Mouse (Mus musculus) bone marrow, adult 2 months (tissue): Measurements from ENCODE around the gene Rnf31. TPM values are rescaled to one million over a fixed set of nuclear protein-coding genes. Genes with fewer than 3 reads are reported as not detected.

Source experiments
- H3K27ac ChIP-seq: fragments of 200-500 bp; 2 replicates; pipeline ENCODE4 v1.5.1; 2012; ENCODE audit warnings: low read depth, mild to moderate bottlenecking, control low read depth, inconsistent platforms, low read length; ENCODE audit not compliant: control insufficient read depth, poor library complexity, insufficient read depth
- H3K4me1 ChIP-seq: fragments of 200-500 bp; 2 replicates; pipeline ENCODE4 v1.6.1; 2011; ENCODE audit warnings: low read length; ENCODE audit not compliant: control insufficient read depth, insufficient read depth
- H3K4me3 ChIP-seq: fragments of 200-500 bp; replicated peaks from 2 replicates; pipeline ENCODE3; 2011; ENCODE audit warnings: mild to moderate bottlenecking, low read depth, low read length, control low read depth; ENCODE audit not compliant: control insufficient read depth
- CTCF ChIP-seq: fragments of 200-500 bp; IDR thresholded peaks from 2 replicates; pipeline ENCODE4 v1.5.1; 2011; ENCODE audit warnings: low read length, control low read depth; ENCODE audit not compliant: control insufficient read depth, insufficient read depth
- POLR2A ChIP-seq: fragments of 200-500 bp; IDR thresholded peaks from 2 replicates; pipeline ENCODE4 v1.6.1; 2011; ENCODE audit warnings: low read depth, mild to moderate bottlenecking, control low read depth, low read length, borderline replicate concordance; ENCODE audit not compliant: control insufficient read depth
- WGBS: fragments of 180-500 bp; shearing (Covaris S2); methylation state at CpG from one replicate; pipeline ENCODE4 v1.1.7; 2018; 5-methylcytosine and 5-hydroxymethylcytosine counted together
- polyA plus RNA-seq: library from polyadenylated mRNA; stranded (reverse); fragments of >200 nt; gene quantifications from 2 replicates; pipeline ENCODE4 v1.2.4, GENCODE M21; 2011; ENCODE audit warnings: low replicate concordance; ENCODE audit not compliant: missing spikeins, insufficient read depth, insufficient read length

Rnf31 gene
- polyA plus RNA-seq, 1 experiment = 160 TPM

- peak overlapping the region; percentile 89 for H3K27ac ChIP-seq
- TF ChIP-seq POLR2A (no peak), CTCF (no peak)
- WGBS = 22% methylated on average over 8 of the region's 8 CpGs
- H3K4me3 ChIP-seq = peak overlapping the region; percentile 97
- H3K4me1 ChIP-seq = peaks cover 4% of the 10 kb centered on the region
Observed at GRCm38 (mm10) chr14:55642679-55643059, 51.2 kb downstream of the Rnf31 start.

- H3K4me1 ChIP-seq = peaks cover 4% of the 10 kb centered on the region
- TF ChIP-seq CTCF (no peak; the same call in 1 of the 2 replicates), POLR2A (peak; percentile 66; the same call in 1 of the 2 replicates)
Observed at GRCm38 (mm10) chr14:55643060-55643907, 51.8 kb downstream of the Rnf31 start, which contains the start of gene Tm9sf1. Gene Tm9sf1, minus strand, starts transcription at chr14:55643806.

GRCm38 (mm10) chr14:55644261-55644888 is 52.9 kb downstream of the Rnf31 start:
- no peak for TF ChIP-seq CTCF
- no peak for TF ChIP-seq POLR2A
- 3% methylated on average over 17 of the region's 17 CpGs for WGBS
- H3K27ac ChIP-seq = 0 out of 2 replicates have a peak overlapping the region, but pooled peaks have one; percentile 15
- peak overlapping the region; percentile 64 for H3K4me3 ChIP-seq
- H3K4me1 ChIP-seq = peaks cover 4% of the 10 kb centered on the region

More at GRCm38 (mm10) chr14:55643060-55643907, 51.8 kb downstream of the Rnf31 start, which contains the start of gene Tm9sf1:
- peak within 1 kb of the TSS; percentile 89 for H3K27ac ChIP-seq
- peak within 1 kb of the TSS; percentile 97 for H3K4me3 ChIP-seq
- under 1% methylated on average over 89 of the region's 89 CpGs for WGBS

GRCm38 (mm10) chr14:55649884-55650283 is 58.4 kb downstream of the Rnf31 start, which contains the start of gene Tssk4:
Gene Tssk4, plus strand, starts transcription at chr14:55650184.
- H3K4me3 ChIP-seq = no peak within 1 kb of the TSS
- 81% methylated on average over 2 of the region's 2 CpGs for WGBS
- H3K4me1 ChIP-seq = no peaks in the 10 kb centered on the region
- no peak for TF ChIP-seq POLR2A
- no peak for TF ChIP-seq CTCF
- no peak within 1 kb of the TSS for H3K27ac ChIP-seq

- Histone ChIP-seq H3K4me3 (no peak overlapping the region), H3K27ac (no peak overlapping the region), H3K4me1 (no peaks in the 10 kb centered on the region)
- WGBS = 81% methylated on average over 7 of the region's 7 CpGs
- TF ChIP-seq POLR2A = no peak
- TF ChIP-seq CTCF = no peak
Observed at GRCm38 (mm10) chr14:55651528-55651927, 60.0 kb downstream of the Rnf31 start.

Other genes starting within 250 kb of the Rnf31 start
- 39.2 and 47.3 TPM in 2 replicates for gene Dhrs4, start 113.0 kb upstream of the Rnf31 start, polyA plus RNA-seq
- gene Carmil3, start 101.1 kb upstream of the Rnf31 start, polyA plus RNA-seq = 0.79 and 3.5 TPM in 2 replicates
- gene Cpne6, start 81.3 kb upstream of the Rnf31 start, polyA plus RNA-seq = not detected in 2 replicates
- 0.25 and 0.70 TPM in 2 replicates for gene Nrl, start 66.7 kb upstream of the Rnf31 start, polyA plus RNA-seq
- gene Pck2, start 51.4 kb upstream of the Rnf31 start, polyA plus RNA-seq = 42.6 and 60.8 TPM in 2 replicates
- gene Dcaf11, start 31.7 kb upstream of the Rnf31 start, polyA plus RNA-seq = 26.4 and 42.3 TPM in 2 replicates
- gene A730061H03Rik, start 31.3 kb upstream of the Rnf31 start, polyA plus RNA-seq = not detected in 2 replicates
- not detected in 2 replicates for gene Fitm1, start 16.1 kb upstream of the Rnf31 start, polyA plus RNA-seq
- gene Psme1, start 13.6 kb upstream of the Rnf31 start, polyA plus RNA-seq = 187 and 268 TPM in 2 replicates
- 12.3 and 48.5 TPM in 2 replicates for gene Emc9, start 6.4 kb upstream of the Rnf31 start, polyA plus RNA-seq
- gene Psme2, start 595 bp upstream of the Rnf31 start, polyA plus RNA-seq = 152 and 175 TPM in 2 replicates
- 60.8 and 84.3 TPM in 2 replicates for gene Irf9, start 11.9 kb downstream of the Rnf31 start, polyA plus RNA-seq
- gene Rec8, start 26.3 kb downstream of the Rnf31 start, polyA plus RNA-seq = 13.2 and 28.5 TPM in 2 replicates
- gene Ipo4, start 44.2 kb downstream of the Rnf31 start, polyA plus RNA-seq = 24.9 and 49.5 TPM in 2 replicates
- gene Gm49378, start 46.2 kb downstream of the Rnf31 start, polyA plus RNA-seq = 2.0 and 5.8 TPM in 2 replicates
- gene Tm9sf1, start 52.1 kb downstream of the Rnf31 start, polyA plus RNA-seq = 37.9 and 46.7 TPM in 2 replicates
- gene Tssk4, start 58.5 kb downstream of the Rnf31 start, polyA plus RNA-seq = 0.77 and 4.0 TPM in 2 replicates
- 23.2 and 50.4 TPM in 2 replicates for gene Mdp1, start 68.8 kb downstream of the Rnf31 start, polyA plus RNA-seq
- 7.3 and 18.3 TPM in 2 replicates for gene Gmpr2, start 80.2 kb downstream of the Rnf31 start, polyA plus RNA-seq
- 173 and 183 TPM in 2 replicates for gene Nedd8, start 80.4 kb downstream of the Rnf31 start, polyA plus RNA-seq
- gene Tinf2, start 90.1 kb downstream of the Rnf31 start, polyA plus RNA-seq = 25.4 and 38.1 TPM in 2 replicates
- 1.1 and 5.1 TPM in 2 replicates for gene Tgm1, start 122.2 kb downstream of the Rnf31 start, polyA plus RNA-seq
- 16.0 and 24.5 TPM in 2 replicates for gene Rabggta, start 130.6 kb downstream of the Rnf31 start, polyA plus RNA-seq
- gene Dhrs1, start 154.0 kb downstream of the Rnf31 start, polyA plus RNA-seq = 24.4 and 25.9 TPM in 2 replicates
- gene Nop9, start 154.0 kb downstream of the Rnf31 start, polyA plus RNA-seq = 14.3 and 14.5 TPM in 2 replicates
- gene Cideb, start 166.8 kb downstream of the Rnf31 start, polyA plus RNA-seq = 1.6 TPM in 1 of 2 replicates, not detected in the other
- gene Ltb4r2, start 169.7 kb downstream of the Rnf31 start, polyA plus RNA-seq = 2.8 and 6.5 TPM in 2 replicates
- 34.1 and 77.0 TPM in 2 replicates for gene Ltb4r1, start 174.3 kb downstream of the Rnf31 start, polyA plus RNA-seq
- gene Adcy4, start 192.4 kb downstream of the Rnf31 start, polyA plus RNA-seq = 2.3 and 4.7 TPM in 2 replicates
- gene Ripk3, start 197.2 kb downstream of the Rnf31 start, polyA plus RNA-seq = 27.7 and 38.9 TPM in 2 replicates
- 4.0 and 5.6 TPM in 2 replicates for gene Nfatc4, start 231.4 kb downstream of the Rnf31 start, polyA plus RNA-seq